Mouse (Mus musculus) embryonic facial prominence, embryonic 14.5 days (tissue): ENCODE data around the gene Rarres1. TPM values are rescaled to one million over a fixed set of nuclear protein-coding genes. Genes with fewer than 3 reads are reported as not detected.

Experiments used
- ATAC-seq: fragments of 200-750 bp; cut with Nextera tagmentation; 2 replicates; pipeline ENCODE4 v1.8.0; 2017; ENCODE audit warnings: low read depth, moderate number of reproducible peaks, moderate TSS enrichment
- DNase-seq: peaks from one replicate; pipeline ENCODE4 v3.0.0-alpha.2; 2015; ENCODE audit warnings: low spot score
- H3K27ac ChIP-seq: fragments of 300-500 bp; sonication (generic); replicated peaks from 2 replicates; pipeline ENCODE4 v1.5.1; 2014; ENCODE audit warnings: low read depth, mild to moderate bottlenecking, low read length, moderate library complexity
- H3K27me3 ChIP-seq: fragments of 300-500 bp; sonication (generic); replicated peaks from 2 replicates; pipeline ENCODE4 v1.6.1; 2014; ENCODE audit warnings: low read length; ENCODE audit not compliant: control insufficient read depth, insufficient read depth
- H3K36me3 ChIP-seq: fragments of 300-500 bp; sonication (generic); 2 replicates; pipeline ENCODE4 v1.6.1; 2014; ENCODE audit warnings: low read length, mixed read lengths; ENCODE audit not compliant: control insufficient read depth, insufficient read depth
- H3K4me1 ChIP-seq: fragments of 300-500 bp; sonication (generic); 2 replicates; pipeline ENCODE4 v1.6.1; 2014; ENCODE audit warnings: antibody characterized with exemption, low read length; ENCODE audit not compliant: control insufficient read depth, insufficient read depth
- H3K4me2 ChIP-seq: fragments of 300-500 bp; sonication (generic); 2 replicates; pipeline ENCODE4 v1.6.1; 2014; ENCODE audit warnings: low read depth, mild to moderate bottlenecking, low read length, moderate library complexity, mixed read lengths
- H3K4me3 ChIP-seq: fragments of 300-500 bp; sonication (generic); 2 replicates; pipeline ENCODE4 v1.5.1; 2014; ENCODE audit warnings: low read depth, mild to moderate bottlenecking, low read length
- H3K9ac ChIP-seq: fragments of 300-500 bp; sonication (generic); 2 replicates; pipeline ENCODE4 v1.6.1; 2014; ENCODE audit warnings: low read depth, mild to moderate bottlenecking, low read length, moderate library complexity, mixed read lengths
- H3K9me3 ChIP-seq: fragments of 300-500 bp; sonication (generic); 2 replicates; pipeline ENCODE4 v1.6.1; 2016; ENCODE audit warnings: low read length; ENCODE audit not compliant: control insufficient read depth
- WGBS: fragments of 180-500 bp; shearing (Covaris S2); extraction: QIAGEN DNeasy Blood & Tissue Kit; methylation state at CpG from one replicate; pipeline ENCODE4 v1.1.7; 2014; 5-methylcytosine and 5-hydroxymethylcytosine counted together
- polyA plus RNA-seq: library from polyadenylated mRNA; unstranded; fragments of >200 nt; fragmentation: Nextera tagmentation; extraction: Ambion mirVana; gene quantifications from 2 replicates; pipeline ENCODE4 v1.2.1, GENCODE M21; 2014

Rarres1 gene
- polyA plus RNA-seq, 1 experiment from 2014 or later, result 5.6 TPM

DNA sequence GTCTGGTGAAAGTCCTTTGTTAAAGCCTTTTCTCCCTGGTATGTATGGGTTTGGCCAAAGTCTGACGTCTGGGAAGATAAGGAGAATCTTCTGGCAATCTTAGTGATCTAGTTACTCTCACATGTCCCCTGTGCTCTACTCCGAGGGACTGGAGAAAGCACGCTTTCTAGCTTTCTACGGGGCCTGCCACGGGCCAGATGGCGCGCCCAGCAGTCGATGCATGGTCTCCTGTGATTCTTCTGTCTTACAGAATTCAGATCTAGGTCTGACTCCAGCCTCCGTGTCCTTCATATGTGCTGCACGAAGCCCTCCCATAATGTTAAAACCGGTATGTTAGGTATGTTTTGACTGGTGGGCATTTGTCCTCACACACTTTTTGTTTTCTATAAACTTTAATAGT lies 35.5 kb downstream of the Rarres1 start:
- H3K9me3 ChIP-seq, result no peaks in the 10 kb centered on the region
- H3K27me3 ChIP-seq, result no peaks in the 10 kb centered on the region
- no peak overlapping the region for H3K4me3 ChIP-seq
- H3K9ac ChIP-seq, result no peak overlapping the region
- H3K36me3 ChIP-seq, result peaks cover 25% of the 10 kb centered on the region
- 94% methylated on average over 11 of the region's 11 CpGs for WGBS
- H3K4me2 ChIP-seq, result no peak overlapping the region
- DNase-seq, result no peak
- ATAC-seq, result no peak
- H3K4me1 ChIP-seq, result no peaks in the 10 kb centered on the region
- H3K27ac ChIP-seq, result no peak overlapping the region

- H3K9me3 ChIP-seq, result no peaks in the 10 kb centered on the region
- ATAC-seq (peak; percentile 76; the same call in 1 of the 2 replicates), DNase-seq (peak; percentile 19)
- H3K4me1 ChIP-seq, result no peaks in the 10 kb centered on the region
- H3K9ac ChIP-seq, result no peak overlapping the region
- H3K4me2 ChIP-seq, result no peak overlapping the region
- H3K27ac ChIP-seq, result no peak overlapping the region
- WGBS, result 81% methylated on average over 6 of the region's 6 CpGs
- peaks cover 48% of the 10 kb centered on the region for H3K36me3 ChIP-seq
- no peak overlapping the region for H3K4me3 ChIP-seq
- no peaks in the 10 kb centered on the region for H3K27me3 ChIP-seq
Observed at GRCm38 (mm10) chr3:67473438-67473837, 41.9 kb downstream of the Rarres1 start.

GRCm38 (mm10) chr3:67471408-67472127 lies 43.8 kb downstream of the Rarres1 start:
- DNase-seq (no peak), ATAC-seq (no peak)
- 84% methylated on average over 4 of the region's 4 CpGs for WGBS
- no peak overlapping the region for H3K4me3 ChIP-seq
- H3K27ac ChIP-seq, result no peak overlapping the region
- no peak overlapping the region for H3K9ac ChIP-seq
- H3K4me2 ChIP-seq, result no peak overlapping the region
- H3K9me3 ChIP-seq, result no peaks in the 10 kb centered on the region
- peaks cover 44% of the 10 kb centered on the region for H3K36me3 ChIP-seq
- H3K4me1 ChIP-seq, result no peaks in the 10 kb centered on the region
- H3K27me3 ChIP-seq, result no peaks in the 10 kb centered on the region

- H3K27me3 ChIP-seq, result no peaks in the 10 kb centered on the region
- no peak overlapping the region for H3K27ac ChIP-seq
- 92% methylated on average over 2 of the region's 2 CpGs for WGBS
- H3K9me3 ChIP-seq, result no peaks in the 10 kb centered on the region
- H3K4me1 ChIP-seq, result peaks cover 6% of the 10 kb centered on the region; the same call in 1 of the 2 replicates
- H3K4me2 ChIP-seq, result no peak overlapping the region
- no peak overlapping the region for H3K9ac ChIP-seq
- no peak overlapping the region for H3K4me3 ChIP-seq
- DNase-seq (no peak), ATAC-seq (no peak)
- peaks cover 28% of the 10 kb centered on the region for H3K36me3 ChIP-seq
Observed at GRCm38 (mm10) chr3:67467281-67467680, 48.0 kb downstream of the Rarres1 start.

DNA sequence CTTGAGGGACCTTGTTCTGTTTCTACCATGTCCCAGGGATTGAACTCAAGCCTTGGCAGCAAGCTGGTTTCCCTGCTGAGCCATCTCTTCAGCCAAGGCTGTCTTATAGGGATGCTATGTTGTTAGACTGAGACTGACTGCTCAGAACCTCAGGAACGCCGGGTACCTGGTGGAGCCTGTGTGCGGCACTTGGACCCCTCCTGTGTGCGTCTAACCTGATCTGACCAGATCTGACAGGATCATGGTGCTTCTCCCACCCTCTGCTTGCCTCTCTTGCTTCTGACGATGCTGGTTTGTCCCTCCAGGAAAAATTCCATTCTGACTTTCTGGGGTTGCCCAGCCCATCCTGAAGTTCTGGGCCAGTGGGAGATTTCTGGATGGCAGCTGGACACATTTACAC lies 48.7 kb downstream of the Rarres1 start:
- DNase-seq, result no peak
- H3K4me1 ChIP-seq, result peaks cover 7% of the 10 kb centered on the region; the same call in 1 of the 2 replicates
- no peak overlapping the region for H3K4me3 ChIP-seq
- H3K9ac ChIP-seq, result no peak overlapping the region
- H3K36me3 ChIP-seq, result peaks cover 24% of the 10 kb centered on the region
- 91% methylated on average over 5 of the region's 5 CpGs for WGBS
- no peak for ATAC-seq
- H3K27me3 ChIP-seq, result no peaks in the 10 kb centered on the region
- no peaks in the 10 kb centered on the region for H3K9me3 ChIP-seq
- no peak overlapping the region for H3K4me2 ChIP-seq
- H3K27ac ChIP-seq, result no peak overlapping the region

DNA sequence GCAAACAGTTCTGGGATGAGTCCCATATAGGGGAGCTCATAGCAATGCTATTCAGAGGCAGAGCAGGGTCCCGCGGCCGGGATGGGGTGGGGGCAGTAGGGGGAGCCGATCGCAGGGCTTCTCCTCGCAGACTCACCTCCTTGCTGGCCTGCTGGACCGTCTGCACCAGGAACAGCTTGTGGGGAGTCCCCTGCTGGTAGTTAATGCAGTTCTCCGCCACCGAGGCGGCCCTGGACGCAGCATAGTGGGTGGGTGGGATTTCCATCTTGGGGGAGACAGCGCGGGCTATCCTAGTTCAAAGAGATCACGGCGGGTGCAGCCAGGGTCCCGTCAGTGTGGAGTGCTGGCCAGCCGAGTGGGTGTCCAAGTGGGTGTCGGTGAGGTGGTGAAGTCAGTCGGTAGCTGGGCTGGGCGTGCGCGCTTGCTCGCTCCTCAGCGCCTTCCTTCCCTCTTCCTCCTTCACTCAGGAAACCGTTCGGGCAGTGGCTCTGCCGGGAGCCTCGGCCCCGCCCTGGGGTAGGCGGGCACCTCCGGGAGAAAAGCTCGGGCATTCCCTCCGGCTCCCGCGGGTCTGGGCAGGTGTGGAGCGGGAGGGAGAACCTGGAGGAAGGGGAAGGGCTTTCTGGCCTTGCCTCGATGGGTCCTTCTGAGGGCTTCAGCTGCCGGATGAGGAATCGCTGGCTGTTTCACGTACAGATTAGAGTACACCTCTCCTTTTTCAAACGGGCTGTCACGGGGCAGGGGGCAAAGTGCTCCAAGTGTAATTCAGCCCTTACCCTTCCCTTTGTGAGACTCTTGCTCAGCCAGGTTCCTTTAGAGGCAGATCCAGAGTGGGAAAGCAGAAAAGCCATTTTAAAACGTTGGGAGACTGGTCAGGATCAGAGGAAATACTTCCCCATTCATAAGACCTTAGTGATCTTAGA lies 51.6 kb downstream of the Rarres1 start, which contains the start of gene Lxn:
Gene Lxn (minus strand): TSS at position 477 of the 923 bp plus-strand sequence.
- Histone ChIP-seq H3K4me2 (peak within 1 kb of the TSS; percentile 80), H3K9ac (peak within 1 kb of the TSS; percentile 81), H3K4me3 (peak within 1 kb of the TSS; percentile 67), H3K36me3 (peaks cover 36% of the 10 kb centered on the region), H3K27me3 (no peaks in the 10 kb centered on the region), H3K27ac (peak within 1 kb of the TSS; percentile 85), H3K4me1 (peaks cover 7% of the 10 kb centered on the region; the same call in 1 of the 2 replicates), H3K9me3 (no peaks in the 10 kb centered on the region)
- 1% methylated on average over 36 of the region's 43 CpGs for WGBS
- DNase-seq (peak; percentile 77), ATAC-seq (peak; percentile 94)

DNA sequence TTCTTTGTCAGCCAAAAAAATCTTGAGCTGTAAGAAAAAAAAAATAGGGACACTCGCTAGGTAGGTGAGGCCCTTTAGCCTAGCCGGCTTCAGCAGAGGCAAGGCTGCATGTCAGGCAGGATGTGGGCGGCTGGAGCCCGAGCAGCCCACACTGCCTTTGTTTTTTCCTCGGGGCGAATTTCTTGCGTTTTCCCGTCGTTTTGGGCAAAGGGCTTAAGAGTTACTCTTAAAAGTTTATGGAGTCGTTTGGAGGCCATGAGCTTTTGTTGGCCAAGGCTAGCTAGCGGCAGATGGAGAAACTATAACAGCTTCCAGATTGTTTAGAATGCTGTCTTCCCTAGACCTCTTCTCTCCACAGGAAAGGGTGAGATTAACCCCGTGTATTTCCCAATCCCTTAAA lies 52.3 kb downstream of the Rarres1 start:
- Histone ChIP-seq H3K36me3 (peaks cover 35% of the 10 kb centered on the region), H3K27me3 (no peaks in the 10 kb centered on the region), H3K4me2 (peak overlapping the region; percentile 80), H3K4me3 (peak overlapping the region; percentile 67), H3K9ac (peak overlapping the region; percentile 81), H3K9me3 (no peaks in the 10 kb centered on the region), H3K4me1 (peaks cover 7% of the 10 kb centered on the region; the same call in 1 of the 2 replicates), H3K27ac (peak overlapping the region; percentile 85)
- under 1% methylated on average over 12 of the region's 12 CpGs for WGBS
- ATAC-seq (no peak), DNase-seq (peak; percentile 32)

DNA sequence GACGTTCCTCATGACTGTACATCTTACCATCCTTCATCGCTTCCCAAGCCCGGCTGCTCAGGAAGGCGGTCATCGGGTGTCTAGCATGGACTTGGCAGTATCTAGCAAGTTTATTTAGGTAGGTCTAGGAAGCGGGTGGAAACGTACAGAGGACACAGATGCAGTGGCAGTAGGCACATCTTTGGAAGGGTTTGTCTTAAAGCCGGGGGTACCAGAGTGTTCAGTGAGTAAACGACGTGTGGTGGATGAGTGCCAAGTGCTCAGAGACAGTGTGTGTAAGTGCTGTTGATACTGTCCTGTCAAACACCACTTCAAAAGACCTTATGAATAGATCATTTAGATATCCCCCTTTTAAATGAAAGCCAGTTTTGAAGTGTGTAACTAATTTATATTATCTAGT lies 52.7 kb downstream of the Rarres1 start:
- peak; percentile 16 for DNase-seq
- H3K27ac ChIP-seq, result no peak overlapping the region; the same call in 1 of the 2 replicates
- H3K27me3 ChIP-seq, result no peaks in the 10 kb centered on the region
- ATAC-seq, result no peak
- H3K4me2 ChIP-seq, result peak overlapping the region; percentile 80
- WGBS, result 45% methylated on average over 10 of the region's 10 CpGs
- H3K9me3 ChIP-seq, result no peaks in the 10 kb centered on the region
- H3K4me3 ChIP-seq, result peak overlapping the region; percentile 67
- H3K4me1 ChIP-seq, result peaks cover 7% of the 10 kb centered on the region; the same call in 1 of the 2 replicates
- H3K9ac ChIP-seq, result peak overlapping the region; percentile 81
- peaks cover 34% of the 10 kb centered on the region for H3K36me3 ChIP-seq
